Mouse (Mus musculus): Measurements from ENCODE around the gene Ppp1r13l.

DNA sequence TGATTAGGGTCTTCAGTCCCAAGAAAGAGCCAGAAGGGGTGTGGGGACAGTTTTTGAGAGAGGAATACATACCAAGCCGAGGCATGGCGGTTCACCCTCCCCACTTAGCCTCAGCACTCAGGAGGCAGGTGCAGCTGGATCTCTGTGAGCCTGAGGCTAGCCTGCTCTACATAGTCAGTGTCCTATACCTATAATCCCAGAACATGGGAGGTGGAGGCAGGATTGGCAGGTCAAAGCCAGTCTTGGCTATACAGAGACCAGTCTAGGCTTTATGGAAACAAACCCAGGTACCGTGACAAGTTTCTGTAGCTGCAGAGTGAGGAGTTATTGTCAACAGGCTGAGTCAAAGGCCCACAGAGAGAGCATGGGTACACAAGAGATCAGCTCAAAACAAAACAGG lies 63.5 kb downstream of the Ppp1r13l start:
- no peak for TF ChIP-seq POLR2A (IDR thresholded peaks at IDR 0.05; ENCODE audit: control insufficient read depth, low read depth, low read length)
- TF ChIP-seq CTCF (IDR thresholded peaks at IDR 0.05; ENCODE audit: control insufficient read depth, insufficient read depth, insufficient replicate concordance, low read depth, low read length): no peak

Measured in testis, adult 2 months (tissue).